Mouse (Mus musculus): ENCODE measurements around the gene Gm20547. TPM values are rescaled to one million over a fixed set of nuclear protein-coding genes. Genes with fewer than 3 reads are reported as not detected.

Gm20547 gene
- polyA plus RNA-seq, 1 experiment from 2014 or later, result not detected

Other genes with a start within 250 kb of the Gm20547 start
- gene Fkbpl, start 237.3 kb downstream of the Gm20547 start, polyA plus RNA-seq (2016; fragmentation: Nextera tagmentation; extraction: Ambion mirVana), result 19.4 and 19.6 TPM in 2 replicates
- 111 and 118 TPM in 2 replicates for gene Atf6b, start 234.9 kb downstream of the Gm20547 start, polyA plus RNA-seq (2016; fragmentation: Nextera tagmentation; extraction: Ambion mirVana)
- gene Tnxb, start 211.5 kb downstream of the Gm20547 start, polyA plus RNA-seq (2016; fragmentation: Nextera tagmentation; extraction: Ambion mirVana), result 0.01 and 0.02 TPM in 2 replicates
- gene C4b, start 138.2 kb downstream of the Gm20547 start, polyA plus RNA-seq (2016; fragmentation: Nextera tagmentation; extraction: Ambion mirVana), result not detected in 2 replicates
- not detected in 2 replicates for gene Cyp21a1, start 77.5 kb downstream of the Gm20547 start, polyA plus RNA-seq (2016; fragmentation: Nextera tagmentation; extraction: Ambion mirVana)
- gene Stk19, start 45.1 kb downstream of the Gm20547 start, polyA plus RNA-seq (2016; fragmentation: Nextera tagmentation; extraction: Ambion mirVana), result 29.0 and 34.4 TPM in 2 replicates
- gene Dxo, start 45.0 kb downstream of the Gm20547 start, polyA plus RNA-seq (2016; fragmentation: Nextera tagmentation; extraction: Ambion mirVana), result 83.2 and 83.7 TPM in 2 replicates
- gene Skiv2l, start 31.8 kb downstream of the Gm20547 start, polyA plus RNA-seq (2016; fragmentation: Nextera tagmentation; extraction: Ambion mirVana), result 58.2 and 65.1 TPM in 2 replicates
- 137 and 139 TPM in 2 replicates for gene Nelfe, start 31.7 kb downstream of the Gm20547 start, polyA plus RNA-seq (2016; fragmentation: Nextera tagmentation; extraction: Ambion mirVana)
- 1.9 TPM in 2 replicates for gene Cfb, start 19.5 kb downstream of the Gm20547 start, polyA plus RNA-seq (2016; fragmentation: Nextera tagmentation; extraction: Ambion mirVana)
- gene Zbtb12, start 2.6 kb downstream of the Gm20547 start, polyA plus RNA-seq (2016; fragmentation: Nextera tagmentation; extraction: Ambion mirVana), result 5.2 and 5.6 TPM in 2 replicates
- 0.58 and 1.0 TPM in 2 replicates for gene C2, start 16.2 kb upstream of the Gm20547 start, polyA plus RNA-seq (2016; fragmentation: Nextera tagmentation; extraction: Ambion mirVana)
- 98.2 and 100 TPM in 2 replicates for gene Ehmt2, start 16.4 kb upstream of the Gm20547 start, polyA plus RNA-seq (2016; fragmentation: Nextera tagmentation; extraction: Ambion mirVana)
- gene Slc44a4, start 32.4 kb upstream of the Gm20547 start, polyA plus RNA-seq (2016; fragmentation: Nextera tagmentation; extraction: Ambion mirVana), result 0.41 TPM in 1 of 2 replicates, not detected in the other
- 16.2 and 20.7 TPM in 2 replicates for gene Neu1, start 49.2 kb upstream of the Gm20547 start, polyA plus RNA-seq (2016; fragmentation: Nextera tagmentation; extraction: Ambion mirVana)
- gene Hspa1b, start 77.2 kb upstream of the Gm20547 start, polyA plus RNA-seq (2016; fragmentation: Nextera tagmentation; extraction: Ambion mirVana), result 0.09 and 0.20 TPM in 2 replicates
- gene Gm20481, start 87.9 kb upstream of the Gm20547 start, polyA plus RNA-seq (2016; fragmentation: Nextera tagmentation; extraction: Ambion mirVana), result 0.42 TPM in 1 of 2 replicates, not detected in the other
- 0.90 and 1.7 TPM in 2 replicates for gene Hspa1a, start 90.1 kb upstream of the Gm20547 start, polyA plus RNA-seq (2016; fragmentation: Nextera tagmentation; extraction: Ambion mirVana)
- gene Hspa1l, start 90.7 kb upstream of the Gm20547 start, polyA plus RNA-seq (2016; fragmentation: Nextera tagmentation; extraction: Ambion mirVana), result 0.76 and 0.78 TPM in 2 replicates
- 278 and 314 TPM in 2 replicates for gene Lsm2, start 99.8 kb upstream of the Gm20547 start, polyA plus RNA-seq (2016; fragmentation: Nextera tagmentation; extraction: Ambion mirVana)
- 176 and 199 TPM in 2 replicates for gene Vars, start 118.9 kb upstream of the Gm20547 start, polyA plus RNA-seq (2016; fragmentation: Nextera tagmentation; extraction: Ambion mirVana)
- 0.10 and 0.24 TPM in 2 replicates for gene Vwa7, start 134.5 kb upstream of the Gm20547 start, polyA plus RNA-seq (2016; fragmentation: Nextera tagmentation; extraction: Ambion mirVana)
- 5.2 and 5.6 TPM in 2 replicates for gene Sapcd1, start 146.0 kb upstream of the Gm20547 start, polyA plus RNA-seq (2016; fragmentation: Nextera tagmentation; extraction: Ambion mirVana)
- 3.9 and 6.4 TPM in 2 replicates for gene Msh5, start 164.7 kb upstream of the Gm20547 start, polyA plus RNA-seq (2016; fragmentation: Nextera tagmentation; extraction: Ambion mirVana)
- gene Clic1, start 167.9 kb upstream of the Gm20547 start, polyA plus RNA-seq (2016; fragmentation: Nextera tagmentation; extraction: Ambion mirVana), result 232 and 239 TPM in 2 replicates
- gene Ddah2, start 177.0 kb upstream of the Gm20547 start, polyA plus RNA-seq (2016; fragmentation: Nextera tagmentation; extraction: Ambion mirVana), result 536 and 664 TPM in 2 replicates
- 0.20 and 0.27 TPM in 2 replicates for gene Ly6g6c, start 183.3 kb upstream of the Gm20547 start, polyA plus RNA-seq (2016; fragmentation: Nextera tagmentation; extraction: Ambion mirVana)
- gene Mpig6b, start 184.1 kb upstream of the Gm20547 start, polyA plus RNA-seq (2016; fragmentation: Nextera tagmentation; extraction: Ambion mirVana), result 0.76 and 1.1 TPM in 2 replicates
- 0.76 and 0.97 TPM in 2 replicates for gene Ly6g6e, start 194.9 kb upstream of the Gm20547 start, polyA plus RNA-seq (2016; fragmentation: Nextera tagmentation; extraction: Ambion mirVana)
- 2.1 and 2.4 TPM in 2 replicates for gene Ly6g6d, start 196.0 kb upstream of the Gm20547 start, polyA plus RNA-seq (2016; fragmentation: Nextera tagmentation; extraction: Ambion mirVana)
- gene Ly6g6f, start 203.6 kb upstream of the Gm20547 start, polyA plus RNA-seq (2016; fragmentation: Nextera tagmentation; extraction: Ambion mirVana), result 0.67 and 0.80 TPM in 2 replicates
- gene Abhd16a, start 207.2 kb upstream of the Gm20547 start, polyA plus RNA-seq (2016; fragmentation: Nextera tagmentation; extraction: Ambion mirVana), result 58.2 and 67.1 TPM in 2 replicates
- gene Ly6g5c, start 226.2 kb upstream of the Gm20547 start, polyA plus RNA-seq (2016; fragmentation: Nextera tagmentation; extraction: Ambion mirVana), result not detected in 2 replicates
- gene Ly6g5b, start 233.4 kb upstream of the Gm20547 start, polyA plus RNA-seq (2016; fragmentation: Nextera tagmentation; extraction: Ambion mirVana), result 0.90 and 1.7 TPM in 2 replicates
- 33.1 and 33.5 TPM in 2 replicates for gene Gpank1, start 239.4 kb upstream of the Gm20547 start, polyA plus RNA-seq (2016; fragmentation: Nextera tagmentation; extraction: Ambion mirVana)
- 303 and 328 TPM in 2 replicates for gene Csnk2b, start 240.0 kb upstream of the Gm20547 start, polyA plus RNA-seq (2016; fragmentation: Nextera tagmentation; extraction: Ambion mirVana)
- 10.0 and 10.2 TPM in 2 replicates for gene D17H6S53E, start 244.3 kb upstream of the Gm20547 start, polyA plus RNA-seq (2016; fragmentation: Nextera tagmentation; extraction: Ambion mirVana)

Measured in hindbrain, embryonic 10.5 days (tissue).